Comparison of ENCODE assay signal across 9 mouse cellular contexts in genomic region chr6:144045503-144045902, GRCm38 (mm10).
DNase-seq lines count a peak whose midpoint lies in the region; ATAC-seq and TF ChIP-seq lines count a peak whose summit lies in the region.
"Had no signal": no experiment of that assay in that cellular context is flagged by ENCODE, and none has a peak within 500 bp of the region (broad histone marks: within the 10 kb centered on the region; RNA-seq: fewer than 3 reads in every experiment).

No protein-coding gene starts in this region.

- H3K27me3 ChIP-seq in kidney, postnatal 0 days (ENCODE audit: insufficient read depth, low read length) = no peaks in the 10 kb centered on the region
- no peaks in the 10 kb centered on the region for H3K27me3 ChIP-seq in hindbrain, embryonic 11.5 days (ENCODE audit: control insufficient read depth, insufficient read depth, low read length)
- H3K27me3 ChIP-seq in midbrain, embryonic 10.5 days (ENCODE audit: low read depth, poor library complexity, severe bottlenecking) = no peaks in the 10 kb centered on the region; the same call in 1 of the 2 replicates

- no peaks in the 10 kb centered on the region for H3K36me3 ChIP-seq in kidney, postnatal 0 days (ENCODE audit: insufficient read depth, low read length)
- no peaks in the 10 kb centered on the region for H3K36me3 ChIP-seq in hindbrain, embryonic 11.5 days (ENCODE audit: control insufficient read depth, insufficient read depth, low read length)
- no peaks in the 10 kb centered on the region for H3K36me3 ChIP-seq in midbrain, embryonic 10.5 days

- H3K4me2 ChIP-seq in kidney, postnatal 0 days (ENCODE audit: low read length) = no peak overlapping the region
- no peak overlapping the region for H3K4me2 ChIP-seq in hindbrain, embryonic 11.5 days (replicated peaks; ENCODE audit: low read depth, low read length)

- ATAC-seq in kidney, postnatal 0 days (replicated peaks; ENCODE audit: low FRiP score, low read depth) = no peak
- no peak for ATAC-seq in hindbrain, embryonic 11.5 days (ENCODE audit: low FRiP score)

- peak; percentile 15 for DNase-seq in kidney, postnatal 0 days (ENCODE audit: low spot score)
- DNase-seq in kidney, adult 11 months = no peak
- peak; percentile 56 to 63 for DNase-seq in cerebellum, postnatal 10 days
- DNase-seq in hindbrain, embryonic 11.5 days (ENCODE audit: low spot score) = no peak
- DNase-seq in midbrain, embryonic 10.5 days (ENCODE audit: low spot score) = no peak
- no peak for DNase-seq in testis, postnatal 14 days (ENCODE audit: low spot score)
- DNase-seq in gastrocnemius, adult 18-20 months (ENCODE audit: low spot score) = no peak
- no peak for DNase-seq in urinary bladder, postnatal 10 days (ENCODE audit: low spot score)
- DNase-seq: thymus, postnatal 25 days had no signal

- no peaks in the 10 kb centered on the region for H3K4me1 ChIP-seq in kidney, postnatal 0 days (replicated peaks; ENCODE audit: insufficient read depth, low read length)
- H3K4me1 ChIP-seq in hindbrain, embryonic 11.5 days (replicated peaks; ENCODE audit: control insufficient read depth, insufficient read depth, low read length) = peaks cover 3% of the 10 kb centered on the region; the same call in 1 of the 2 replicates
- H3K4me1 ChIP-seq in midbrain, embryonic 10.5 days = peaks cover 47% of the 10 kb centered on the region

- H3K9ac ChIP-seq in kidney, postnatal 0 days (ENCODE audit: low read depth, low read length) = no peak overlapping the region
- H3K9ac ChIP-seq in hindbrain, embryonic 11.5 days (ENCODE audit: low read depth, low read length) = 0 out of 2 replicates have a peak overlapping the region, but pooled peaks have one; percentile 20

- 56% methylated on average over 9 of the region's 9 CpGs for WGBS in kidney, postnatal 0 days
- WGBS in hindbrain, embryonic 11.5 days = 56% methylated on average over 9 of the region's 9 CpGs
- 43% methylated on average over 9 of the region's 9 CpGs for WGBS in midbrain, embryonic 10.5 days

- no peak overlapping the region for H3K27ac ChIP-seq in kidney, postnatal 0 days
- no peak overlapping the region for H3K27ac ChIP-seq in hindbrain, embryonic 11.5 days (ENCODE audit: low read depth, low read length)
- peak overlapping the region; percentile 74 for H3K27ac ChIP-seq in midbrain, embryonic 10.5 days (replicated peaks)

- no peak for TF ChIP-seq CTCF in kidney, postnatal 0 days (IDR thresholded peaks at IDR 0.05; ENCODE audit: low read depth)

- no peaks in the 10 kb centered on the region for H3K9me3 ChIP-seq in kidney, postnatal 0 days (replicated peaks; ENCODE audit: low read length)
- no peaks in the 10 kb centered on the region for H3K9me3 ChIP-seq in hindbrain, embryonic 11.5 days (ENCODE audit: control insufficient read depth, low read length)
- H3K9me3 ChIP-seq in midbrain, embryonic 10.5 days (replicated peaks) = no peaks in the 10 kb centered on the region

- H3K4me3 ChIP-seq in kidney, postnatal 0 days (replicated peaks; ENCODE audit: low read depth, low read length) = no peak overlapping the region
- H3K4me3 ChIP-seq in hindbrain, embryonic 11.5 days (ENCODE audit: low read depth, low read length) = no peak overlapping the region
- H3K4me3 ChIP-seq in midbrain, embryonic 10.5 days = no peak overlapping the region

Comparison
In these comparisons a context has a peak if more than half of its experiments do, and no peak if none do; other contexts are left out.
1. DNase-seq: peak in kidney, postnatal 0 days (single experiment) and cerebellum, postnatal 10 days (2 of 2); none in kidney, adult 11 months (single experiment), hindbrain, embryonic 11.5 days (single experiment), midbrain, embryonic 10.5 days (single experiment), testis, postnatal 14 days (single experiment), gastrocnemius, adult 18-20 months (single experiment) and urinary bladder, postnatal 10 days (single experiment).